Mouse (Mus musculus) liver, adult 2 months (tissue): ENCODE measurements around the gene Magt1. TPM values are rescaled to one million over a fixed set of nuclear protein-coding genes. Genes with fewer than 3 reads are reported as not detected.
A peak's percentile ranks its signal among the peaks of the same experiment; 100 is the strongest.
"Not testable (repeated sequence)": the region's sequence is repeated elsewhere in the genome, so short reads cannot be mapped to it uniquely, and the experiment has no call there.

Experiments
- DNase-seq: peaks from one replicate; pipeline ENCODE4 v3.0.0-alpha.2; 2011; ENCODE audit warnings: low read depth, low spot score; ENCODE audit errors: extremely low read depth
- H3K27ac ChIP-seq: fragments of 200-500 bp; replicated peaks from 2 replicates; pipeline ENCODE4 v1.5.1; 2012; ENCODE audit warnings: low read depth, mild to moderate bottlenecking, control low read depth, inconsistent platforms, low read length; ENCODE audit not compliant: insufficient read depth
- H3K27me3 ChIP-seq: fragments of 200-500 bp; 2 replicates; pipeline ENCODE4 v1.6.1; 2012; ENCODE audit warnings: mild to moderate bottlenecking, moderate library complexity, low read length, inconsistent platforms; ENCODE audit not compliant: control insufficient read depth, insufficient read depth
- H3K36me3 ChIP-seq: fragments of 200-500 bp; 2 replicates; pipeline ENCODE4 v1.6.1; 2012; ENCODE audit warnings: low read length, inconsistent platforms; ENCODE audit not compliant: control insufficient read depth, insufficient read depth
- H3K4me1 ChIP-seq: fragments of 200-500 bp; 2 replicates; pipeline ENCODE4 v1.6.1; 2011; ENCODE audit warnings: low read length; ENCODE audit not compliant: control insufficient read depth, insufficient read depth
- H3K4me3 ChIP-seq: fragments of 200-500 bp; 2 replicates; pipeline ENCODE4 v1.5.1; 2011; ENCODE audit warnings: low read depth, mild to moderate bottlenecking, control low read depth, low read length, moderate library complexity; ENCODE audit not compliant: insufficient read depth
- H3K79me2 ChIP-seq: fragments of 200-500 bp; 2 replicates; pipeline ENCODE4 v1.6.1; 2012; ENCODE audit warnings: inconsistent platforms, mild to moderate bottlenecking, low read length, moderate library complexity; ENCODE audit not compliant: control insufficient read depth, insufficient read depth
- H3K9ac ChIP-seq: fragments of 200-500 bp; 2 replicates; pipeline ENCODE4 v1.6.1; 2012; ENCODE audit warnings: low read depth, mild to moderate bottlenecking, control low read depth, inconsistent platforms, low read length
- CTCF ChIP-seq: fragments of 200-500 bp; IDR thresholded peaks from 2 replicates; pipeline ENCODE4 v1.5.1; 2011; ENCODE audit warnings: low read depth, low read length, control low read depth
- POLR2A ChIP-seq: fragments of 200-500 bp; IDR thresholded peaks from 2 replicates; pipeline ENCODE4 v1.6.1; 2011; ENCODE audit warnings: low read length, control low read depth; ENCODE audit not compliant: insufficient read depth; ENCODE audit errors: extremely low read depth
- WGBS: fragments of 180-500 bp; shearing (Covaris S2); methylation state at CpG from one replicate; pipeline ENCODE4 v1.1.7; 2018; 5-methylcytosine and 5-hydroxymethylcytosine counted together
- polyA plus RNA-seq: library from polyadenylated mRNA; depleted of rRNA; stranded (reverse); fragments of >200 nt; gene quantifications from 2 replicates; pipeline ENCODE4 v1.2.3, GENCODE M21; 2012
- total RNA-seq: library from RNA; depleted of rRNA; stranded (reverse); fragments of >200 nt; gene quantifications from 2 replicates; pipeline ENCODE4 v1.2.3, GENCODE M21; 2014

The Magt1 gene
- total and polyA plus RNA-seq, 2 experiments: 8.9 to 55.3 TPM

GRCm38 (mm10) chrX:106013217-106013616 lies 1.5 kb upstream of the Magt1 start:
- Histone ChIP-seq H3K9ac (no peak overlapping the region), H3K36me3 (no peaks in the 10 kb centered on the region), H3K4me3 (no peak overlapping the region), H3K27me3 (no peaks in the 10 kb centered on the region), H3K4me1 (peaks cover 3% of the 10 kb centered on the region; the same call in 1 of the 2 replicates), H3K79me2 (peaks cover 9% of the 10 kb centered on the region; the same call in 1 of the 2 replicates), H3K27ac (no peak overlapping the region)
- DNase-seq: peak; percentile 45
- 0 out of 2 replicates have a peak, but pooled peaks have one; percentile 8 for TF ChIP-seq CTCF
- no peak for TF ChIP-seq POLR2A
- 4% methylated on average over 2 of the region's 2 CpGs for WGBS

DNA sequence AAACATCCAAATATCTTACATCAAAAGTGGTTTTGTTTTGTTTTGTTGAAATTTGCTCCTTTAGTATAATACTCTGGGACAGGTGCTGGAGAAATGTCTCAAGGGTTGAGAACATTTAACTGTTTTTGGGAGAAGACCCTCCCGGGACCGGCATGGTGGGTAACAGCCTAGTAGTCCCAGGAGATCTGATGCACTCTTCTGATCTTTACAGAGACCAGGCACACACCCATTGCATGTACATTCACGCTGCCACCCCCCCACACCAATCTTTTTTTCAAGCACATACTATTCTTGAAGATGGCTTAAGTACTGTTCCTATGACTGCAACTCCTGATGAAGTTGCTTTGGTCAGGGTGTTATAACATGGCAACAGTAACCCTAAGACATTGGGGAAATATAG lies 853 bp upstream of the Magt1 start:
- no peak overlapping the region for H3K9ac ChIP-seq
- H3K36me3 ChIP-seq: no peaks in the 10 kb centered on the region
- H3K27me3 ChIP-seq: no peaks in the 10 kb centered on the region
- peaks cover 3% of the 10 kb centered on the region; the same call in 1 of the 2 replicates for H3K4me1 ChIP-seq
- 51% methylated on average over 3 of the region's 3 CpGs for WGBS
- peaks cover 9% of the 10 kb centered on the region; the same call in 1 of the 2 replicates for H3K79me2 ChIP-seq
- no peak overlapping the region; the same call in 1 of the 2 replicates for H3K27ac ChIP-seq
- TF ChIP-seq POLR2A (no peak), CTCF (no peak)
- H3K4me3 ChIP-seq: no peak overlapping the region
- DNase-seq: no peak

- Histone ChIP-seq H3K9ac (peak overlapping the region; percentile 93; the same call in 1 of the 2 replicates), H3K27me3 (no peaks in the 10 kb centered on the region), H3K27ac (peak overlapping the region; percentile 95), H3K36me3 (no peaks in the 10 kb centered on the region; the same call in 1 of the 2 replicates), H3K4me1 (peaks cover 3% of the 10 kb centered on the region; the same call in 1 of the 2 replicates), H3K79me2 (peaks cover 13% of the 10 kb centered on the region; the same call in 1 of the 2 replicates), H3K4me3 (peak overlapping the region; percentile 96)
- TF ChIP-seq POLR2A: no peak
- no peak for TF ChIP-seq CTCF
- no peak for DNase-seq
- 0% methylated on average over 3 of the region's 3 CpGs for WGBS
Measured at GRCm38 (mm10) chrX:106010762-106011161, 944 bp downstream of the Magt1 start.

- DNase-seq: no peak
- H3K4me1 ChIP-seq: no peaks in the 10 kb centered on the region
- H3K27ac ChIP-seq: no peak overlapping the region
- peaks cover 3% of the 10 kb centered on the region; the same call in 1 of the 2 replicates for H3K79me2 ChIP-seq
- no peak overlapping the region for H3K4me3 ChIP-seq
- no peak for TF ChIP-seq POLR2A
- TF ChIP-seq CTCF: no peak
- no peaks in the 10 kb centered on the region for H3K27me3 ChIP-seq
- H3K9ac ChIP-seq: no peak overlapping the region
- peaks cover 8% of the 10 kb centered on the region; the same call in 1 of the 2 replicates for H3K36me3 ChIP-seq
- 94% methylated on average over 1 of the region's 1 CpGs for WGBS
Measured at GRCm38 (mm10) chrX:106001605-106002004, 10.1 kb downstream of the Magt1 start.

GRCm38 (mm10) chrX:105957091-105957490 lies 54.6 kb downstream of the Magt1 start:
- not testable (repeated sequence) for H3K4me1 ChIP-seq, H3K79me2 ChIP-seq, H3K27me3 ChIP-seq, H3K27ac ChIP-seq, DNase-seq, H3K9ac ChIP-seq, H3K36me3 ChIP-seq, H3K4me3 ChIP-seq
- WGBS: 85% methylated on average over 14 of the region's 14 CpGs

- 93% methylated on average over 2 of the region's 2 CpGs for WGBS
- Histone ChIP-seq H3K27me3 (no peaks in the 10 kb centered on the region), H3K27ac (no peak overlapping the region), H3K4me1 (no peaks in the 10 kb centered on the region), H3K36me3 (no peaks in the 10 kb centered on the region), H3K4me3 (no peak overlapping the region), H3K9ac (no peak overlapping the region), H3K79me2 (no peaks in the 10 kb centered on the region)
- no peak for DNase-seq
- TF ChIP-seq POLR2A: no peak
Measured at GRCm38 (mm10) chrX:105953999-105954398, 57.7 kb downstream of the Magt1 start.
